Mouse (Mus musculus) limb, embryonic 13.5 days (tissue): Measurements from ENCODE around the gene Lrrc46. TPM values are rescaled to one million over a fixed set of nuclear protein-coding genes. Genes with fewer than 3 reads are reported as not detected.
A peak's percentile ranks its signal among the peaks of the same experiment; 100 is the strongest.

Experiments used
- ATAC-seq: fragments of 200-750 bp; cut with Nextera tagmentation; 2 replicates; pipeline ENCODE4 v1.8.0; 2017; ENCODE audit warnings: low read depth, moderate number of reproducible peaks, moderate TSS enrichment; ENCODE audit not compliant: low FRiP score
- H3K27ac ChIP-seq: fragments of 300-500 bp; sonication (generic); 2 replicates; pipeline ENCODE4 v1.5.1; 2015; ENCODE audit warnings: inconsistent platforms, mild to moderate bottlenecking, moderate library complexity
- H3K27me3 ChIP-seq: fragments of 300-500 bp; sonication (generic); 2 replicates; pipeline ENCODE4 v1.6.1; 2015; ENCODE audit warnings: mild to moderate bottlenecking, inconsistent platforms
- H3K36me3 ChIP-seq: fragments of 300-500 bp; sonication (generic); 2 replicates; pipeline ENCODE4 v1.6.1; 2015; ENCODE audit warnings: inconsistent platforms, mild to moderate bottlenecking, moderate library complexity
- H3K4me1 ChIP-seq: fragments of 300-500 bp; sonication (generic); 2 replicates; pipeline ENCODE4 v1.6.1; 2015; ENCODE audit warnings: inconsistent platforms
- H3K4me2 ChIP-seq: fragments of 300-500 bp; sonication (generic); replicated peaks from 2 replicates; pipeline ENCODE4 v1.6.1; 2015; ENCODE audit warnings: inconsistent platforms, mild to moderate bottlenecking, moderate library complexity
- H3K4me3 ChIP-seq: fragments of 300-500 bp; sonication (generic); 2 replicates; pipeline ENCODE4 v1.5.1; 2015; ENCODE audit warnings: moderate library complexity, mild to moderate bottlenecking, inconsistent platforms
- H3K9ac ChIP-seq: fragments of 300-500 bp; sonication (generic); 2 replicates; pipeline ENCODE4 v1.6.1; 2015; ENCODE audit warnings: mild to moderate bottlenecking, inconsistent platforms
- H3K9me3 ChIP-seq: fragments of 300-500 bp; sonication (generic); 2 replicates; pipeline ENCODE4 v1.6.1; 2016; ENCODE audit warnings: inconsistent platforms
- WGBS: fragments of 180-500 bp; shearing (Covaris S2); methylation state at CpG from one replicate; pipeline ENCODE4 v1.1.7; 2015; 5-methylcytosine and 5-hydroxymethylcytosine counted together
- polyA plus RNA-seq: library from polyadenylated mRNA; unstranded; fragments of >200 nt; fragmentation: Nextera tagmentation; extraction: Ambion mirVana; gene quantifications from 2 replicates; pipeline ENCODE4 v1.2.1, GENCODE M21; 2015

Gene Lrrc46
- polyA plus RNA-seq, 1 experiment from 2014 or later: 0.92 TPM

DNA sequence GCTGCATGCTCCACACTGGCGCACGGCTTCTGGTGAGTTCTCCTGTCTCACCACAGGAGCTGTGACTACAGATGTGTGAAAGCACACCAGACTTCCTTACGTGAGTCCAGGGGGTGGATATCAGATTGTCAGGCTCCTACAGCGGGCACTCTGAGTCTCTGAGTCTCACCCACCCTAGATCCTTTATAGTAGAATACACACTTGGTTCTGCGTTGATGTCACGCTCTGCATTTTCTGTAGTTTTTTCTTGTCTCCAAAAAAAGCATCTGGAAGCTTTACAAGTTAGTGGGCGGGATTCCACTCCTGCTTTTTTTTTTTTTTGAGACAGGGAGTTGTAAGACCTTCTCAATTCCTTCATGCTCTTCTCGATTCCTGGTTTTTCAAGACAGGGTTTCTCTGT, 3.7 kb upstream of the Lrrc46 start:
- no peak overlapping the region for H3K4me3 ChIP-seq
- H3K9ac ChIP-seq: no peak overlapping the region
- no peak for ATAC-seq
- H3K27me3 ChIP-seq: no peaks in the 10 kb centered on the region
- H3K4me2 ChIP-seq: no peak overlapping the region
- no peak overlapping the region for H3K27ac ChIP-seq
- WGBS: 93% methylated on average over 8 of the region's 8 CpGs
- H3K4me1 ChIP-seq: peaks cover 14% of the 10 kb centered on the region
- H3K36me3 ChIP-seq: peaks cover 46% of the 10 kb centered on the region
- H3K9me3 ChIP-seq: no peaks in the 10 kb centered on the region

DNA sequence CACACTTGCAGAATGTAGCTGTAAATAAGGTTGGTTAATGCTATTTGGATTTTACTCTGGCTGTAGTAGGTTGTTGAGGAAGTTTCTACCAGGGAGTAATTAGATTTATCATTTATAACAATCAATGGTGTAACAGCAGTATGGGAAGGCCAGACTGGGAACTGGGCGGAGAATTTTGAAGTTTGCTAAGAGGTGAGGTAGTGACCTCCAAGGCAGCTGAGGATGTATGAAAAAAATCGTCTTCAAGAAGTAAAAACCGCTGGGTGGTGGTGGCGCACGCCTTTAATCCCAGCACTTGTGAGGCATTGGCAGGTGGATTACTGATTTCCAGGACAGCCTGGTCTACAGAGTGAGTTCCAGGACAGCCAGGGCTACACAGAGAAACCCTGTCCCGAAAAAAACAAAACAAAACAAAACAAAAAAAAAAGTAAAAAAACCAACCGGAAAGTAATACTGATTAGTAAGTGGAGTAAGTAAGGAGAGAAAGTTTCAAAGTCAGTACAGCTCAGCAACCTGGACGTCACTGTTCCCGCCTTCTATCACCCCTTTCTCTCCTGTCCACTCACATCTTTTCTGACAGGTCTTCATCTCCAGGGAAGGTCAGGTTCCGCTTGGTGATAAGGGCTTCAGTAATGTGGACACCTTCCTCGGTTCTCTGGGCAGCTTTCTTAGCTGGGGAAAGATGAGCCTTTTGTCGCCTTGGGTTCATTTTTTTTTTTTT, 746 bp downstream of the Lrrc46 start:
- peak overlapping the region; percentile 91 for H3K9ac ChIP-seq
- peaks cover 18% of the 10 kb centered on the region for H3K36me3 ChIP-seq
- no peaks in the 10 kb centered on the region for H3K27me3 ChIP-seq
- ATAC-seq: no peak
- peak overlapping the region; percentile 82 for H3K4me3 ChIP-seq
- WGBS: 50% methylated on average over 12 of the region's 12 CpGs
- H3K4me1 ChIP-seq: peaks cover 13% of the 10 kb centered on the region
- H3K4me2 ChIP-seq: peak overlapping the region; percentile 79
- no peaks in the 10 kb centered on the region for H3K9me3 ChIP-seq
- H3K27ac ChIP-seq: no peak overlapping the region

DNA sequence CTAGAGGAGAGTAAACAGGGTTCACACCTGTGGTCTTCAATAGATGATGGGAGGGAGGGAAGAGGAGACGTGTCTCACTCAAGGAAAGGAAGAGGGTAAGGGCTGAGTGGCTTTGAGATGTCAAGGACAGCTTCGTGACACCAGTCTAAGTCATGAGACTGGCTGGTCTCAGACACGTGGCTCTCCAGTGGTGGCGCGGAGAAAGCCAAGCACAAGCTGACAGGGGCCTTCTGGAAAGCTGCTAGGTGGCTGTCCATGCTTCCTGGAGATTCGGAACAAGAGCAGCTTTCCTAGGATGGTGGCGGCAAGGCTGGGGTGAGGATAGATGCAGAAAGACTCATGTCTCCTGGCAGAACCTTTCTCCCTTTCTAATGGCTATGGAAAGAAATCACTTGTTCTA, 2.3 kb downstream of the Lrrc46 start:
- H3K4me2 ChIP-seq: no peak overlapping the region
- no peaks in the 10 kb centered on the region for H3K9me3 ChIP-seq
- no peak overlapping the region; the same call in 1 of the 2 replicates for H3K9ac ChIP-seq
- WGBS: 61% methylated on average over 7 of the region's 7 CpGs
- no peak for ATAC-seq
- H3K4me1 ChIP-seq: peaks cover 13% of the 10 kb centered on the region
- no peak overlapping the region for H3K27ac ChIP-seq
- no peak overlapping the region for H3K4me3 ChIP-seq
- peaks cover 5% of the 10 kb centered on the region for H3K36me3 ChIP-seq
- no peaks in the 10 kb centered on the region for H3K27me3 ChIP-seq

DNA sequence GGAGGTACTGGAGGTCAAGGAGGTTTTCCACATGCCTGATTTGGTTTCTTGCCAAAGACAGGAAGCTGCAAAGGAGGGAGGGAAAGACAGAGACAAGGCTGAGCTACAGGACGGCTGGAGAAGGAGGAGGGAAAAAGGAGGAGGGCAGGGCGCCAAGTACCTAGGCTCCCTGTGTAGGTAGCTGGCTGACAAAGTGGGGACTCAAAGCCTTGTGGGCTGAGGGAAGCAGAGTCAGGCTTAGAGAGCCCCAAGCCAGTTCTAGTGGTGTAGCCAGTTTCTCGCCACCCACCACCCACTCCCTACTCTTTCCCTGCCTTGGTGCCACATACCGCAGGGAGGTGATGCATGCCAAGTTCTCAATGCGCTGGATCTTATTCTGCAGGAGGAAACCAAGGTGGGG, 5.1 kb downstream of the Lrrc46 start:
- H3K4me1 ChIP-seq: peaks cover 5% of the 10 kb centered on the region; the same call in 1 of the 2 replicates
- no peak for ATAC-seq
- H3K4me3 ChIP-seq: no peak overlapping the region
- 80% methylated on average over 5 of the region's 5 CpGs for WGBS
- no peak overlapping the region for H3K9ac ChIP-seq
- no peak overlapping the region for H3K4me2 ChIP-seq
- peaks cover 20% of the 10 kb centered on the region for H3K36me3 ChIP-seq
- H3K27me3 ChIP-seq: no peaks in the 10 kb centered on the region
- H3K27ac ChIP-seq: no peak overlapping the region
- H3K9me3 ChIP-seq: no peaks in the 10 kb centered on the region

DNA sequence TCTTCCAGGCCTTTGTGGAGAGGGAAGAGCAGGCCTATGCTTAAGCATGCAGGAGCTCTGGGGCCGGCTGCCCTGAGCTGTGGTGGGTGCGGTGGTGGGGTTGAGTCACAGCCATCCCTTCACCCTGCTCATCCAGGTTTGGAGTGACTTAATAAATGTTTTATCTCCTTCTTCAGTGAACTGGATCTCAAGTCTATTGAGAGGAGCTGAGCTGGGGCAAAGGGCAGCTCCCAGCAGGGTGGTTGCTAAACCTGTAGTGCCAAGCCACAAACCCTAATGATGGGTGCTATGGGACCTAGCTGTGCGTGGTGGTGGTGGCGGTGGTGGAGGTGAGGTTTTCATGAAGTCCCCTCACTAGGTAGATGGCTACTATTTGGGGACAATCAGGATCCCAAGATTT, 7.4 kb downstream of the Lrrc46 start:
- Histone ChIP-seq H3K9me3 (no peaks in the 10 kb centered on the region), H3K27me3 (no peaks in the 10 kb centered on the region), H3K36me3 (peaks cover 20% of the 10 kb centered on the region), H3K4me1 (peaks cover 8% of the 10 kb centered on the region), H3K4me3 (no peak overlapping the region), H3K4me2 (no peak overlapping the region), H3K27ac (no peak overlapping the region), H3K9ac (no peak overlapping the region)
- WGBS: 84% methylated on average over 4 of the region's 4 CpGs
- no peak for ATAC-seq

- Histone ChIP-seq H3K9me3 (no peaks in the 10 kb centered on the region), H3K27ac (no peak overlapping the region), H3K4me3 (no peak overlapping the region), H3K4me2 (no peak overlapping the region), H3K27me3 (no peaks in the 10 kb centered on the region), H3K9ac (peak overlapping the region; percentile 35; the same call in 1 of the 2 replicates), H3K4me1 (peaks cover 8% of the 10 kb centered on the region), H3K36me3 (peaks cover 20% of the 10 kb centered on the region)
- ATAC-seq: no peak
- WGBS: 93% methylated on average over 4 of the region's 4 CpGs
Observed at GRCm38 (mm10) chr11:97032499-97032898, 8.7 kb downstream of the Lrrc46 start.

DNA sequence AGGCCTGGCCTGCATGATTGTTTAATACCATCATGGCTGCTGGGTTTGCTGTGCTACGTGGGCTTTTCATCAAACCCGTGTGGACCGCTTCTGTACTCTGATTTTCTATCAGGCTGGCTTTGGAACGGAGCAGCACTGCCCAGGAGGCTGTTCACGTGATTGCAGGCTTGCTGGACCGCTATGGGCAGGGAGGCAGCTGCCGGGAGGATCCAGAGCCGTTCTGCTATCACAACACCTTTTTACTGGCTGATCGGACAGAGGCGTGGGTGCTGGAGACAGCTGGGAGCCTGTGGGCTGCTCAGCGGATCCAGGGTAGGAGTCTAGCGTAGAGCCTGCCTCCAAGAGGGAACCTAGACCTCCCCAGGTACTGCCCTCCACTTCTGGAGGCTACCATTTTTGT, 9.2 kb downstream of the Lrrc46 start:
- H3K4me2 ChIP-seq: no peak overlapping the region
- ATAC-seq: no peak
- peaks cover 8% of the 10 kb centered on the region for H3K4me1 ChIP-seq
- H3K9me3 ChIP-seq: no peaks in the 10 kb centered on the region
- H3K9ac ChIP-seq: peak overlapping the region; percentile 35; the same call in 1 of the 2 replicates
- no peaks in the 10 kb centered on the region for H3K27me3 ChIP-seq
- WGBS: 80% methylated on average over 12 of the region's 12 CpGs
- peaks cover 20% of the 10 kb centered on the region for H3K36me3 ChIP-seq
- no peak overlapping the region for H3K4me3 ChIP-seq
- no peak overlapping the region for H3K27ac ChIP-seq

DNA sequence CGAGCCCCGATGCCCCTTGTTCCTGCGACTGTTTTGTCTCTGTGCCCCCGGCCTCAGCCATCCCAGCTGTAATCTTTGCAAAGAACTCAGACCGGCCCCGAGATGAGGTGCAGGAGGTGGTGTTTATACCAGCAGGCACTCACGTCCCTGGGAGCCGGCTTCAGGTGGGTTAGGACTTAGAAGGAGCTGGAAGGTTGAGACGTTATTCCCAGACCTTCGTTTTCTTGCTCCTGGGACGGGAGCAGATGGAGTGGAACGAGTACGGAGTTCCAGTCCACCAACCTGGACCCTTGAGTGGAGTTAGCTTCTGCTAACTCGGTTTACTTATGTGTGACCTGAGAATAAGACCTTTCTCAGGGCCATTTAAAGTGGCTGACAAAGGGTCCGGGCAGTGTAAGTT, 10.8 kb downstream of the Lrrc46 start:
- 19% methylated on average over 15 of the region's 15 CpGs for WGBS
- Histone ChIP-seq H3K27ac (peak overlapping the region; percentile 83), H3K36me3 (peaks cover 20% of the 10 kb centered on the region), H3K9me3 (no peaks in the 10 kb centered on the region), H3K4me3 (peak overlapping the region; percentile 64), H3K4me2 (peak overlapping the region; percentile 79), H3K4me1 (peaks cover 13% of the 10 kb centered on the region), H3K27me3 (no peaks in the 10 kb centered on the region), H3K9ac (peak overlapping the region; percentile 78)
- no peak for ATAC-seq

DNA sequence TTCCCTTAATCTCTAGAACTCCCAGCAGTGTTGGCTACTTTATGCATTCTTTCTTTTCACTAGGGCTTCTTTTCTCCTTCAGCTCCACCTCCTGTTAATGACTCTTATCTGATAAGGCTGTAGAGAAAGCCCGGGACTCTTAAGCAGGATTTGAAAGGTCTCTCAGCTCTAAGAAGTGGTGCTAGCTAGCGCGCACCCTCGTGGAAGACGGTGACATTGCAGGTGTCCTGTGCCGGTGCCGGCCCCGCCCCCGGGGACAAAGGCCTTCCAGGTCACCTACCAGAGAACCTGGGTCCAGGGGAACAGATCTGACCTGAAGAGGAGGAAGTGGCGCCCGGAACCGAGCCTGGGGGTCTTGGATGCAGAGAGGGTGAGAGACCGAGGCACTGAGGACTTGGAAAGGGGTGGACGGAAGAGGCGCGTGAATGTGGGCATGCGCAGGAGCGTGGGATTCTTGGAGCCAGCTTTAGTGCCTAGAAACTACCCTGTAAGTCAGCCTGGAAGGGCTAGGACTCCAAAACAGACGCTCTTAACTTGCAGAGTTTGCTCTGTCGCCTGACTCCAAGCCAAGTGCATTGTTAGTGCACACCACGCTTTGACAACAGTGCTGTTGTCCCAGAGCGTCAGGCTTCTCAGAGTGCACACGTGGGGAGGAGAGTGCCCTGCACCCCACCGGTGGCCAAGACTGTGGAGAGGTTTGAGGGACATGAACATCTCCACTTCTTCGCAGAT, 11.4 kb downstream of the Lrrc46 start, which contains the start of gene Scrn2:
Scrn2 (plus strand) TSS at position 253 of the 732 bp plus-strand sequence.
- Histone ChIP-seq H3K4me3 (peak within 1 kb of the TSS; percentile 64), H3K27me3 (peaks cover 5% of the 10 kb centered on the region; the same call in 1 of the 2 replicates), H3K4me1 (peaks cover 19% of the 10 kb centered on the region), H3K9me3 (no peaks in the 10 kb centered on the region), H3K4me2 (peak within 1 kb of the TSS; percentile 79), H3K36me3 (peaks cover 19% of the 10 kb centered on the region), H3K27ac (peak within 1 kb of the TSS; percentile 83), H3K9ac (peak within 1 kb of the TSS; percentile 78)
- WGBS: under 1% methylated on average over 25 of the region's 25 CpGs
- ATAC-seq: peak; percentile 74

- H3K27ac ChIP-seq: peak overlapping the region; percentile 78
- peaks cover 45% of the 10 kb centered on the region for H3K27me3 ChIP-seq
- peaks cover 44% of the 10 kb centered on the region for H3K4me1 ChIP-seq
- peak overlapping the region; percentile 33 for H3K4me3 ChIP-seq
- no peaks in the 10 kb centered on the region for H3K36me3 ChIP-seq
- peak overlapping the region; percentile 74 for H3K9ac ChIP-seq
- ATAC-seq: peak; percentile 38
- WGBS: 5% methylated on average over 17 of the region's 17 CpGs
- peak overlapping the region; percentile 71 for H3K4me2 ChIP-seq
- no peaks in the 10 kb centered on the region for H3K9me3 ChIP-seq
Observed at GRCm38 (mm10) chr11:97025721-97026344, 15.4 kb downstream of the Lrrc46 start.

DNA sequence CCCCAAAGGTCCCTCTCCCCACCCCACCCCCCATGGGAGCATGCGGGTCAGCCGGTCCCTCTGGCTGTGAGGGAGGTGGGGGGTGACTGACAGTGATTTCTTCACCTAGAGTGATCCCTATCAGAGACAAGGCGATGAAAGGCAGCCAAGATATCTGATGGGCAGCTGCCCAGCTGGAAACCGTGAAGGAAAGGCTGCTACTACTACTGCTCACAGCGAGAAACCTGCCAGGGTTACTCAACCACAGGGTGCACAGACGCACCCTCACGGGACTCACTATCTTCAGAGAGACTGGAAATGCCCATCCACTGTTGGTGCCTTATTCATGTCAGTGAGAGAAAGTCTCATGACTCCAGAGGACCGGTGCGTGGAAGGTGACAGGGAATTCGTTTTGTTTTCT, 16.2 kb downstream of the Lrrc46 start:
- Histone ChIP-seq H3K9ac (peak overlapping the region; percentile 74; the same call in 1 of the 2 replicates), H3K9me3 (no peaks in the 10 kb centered on the region), H3K4me3 (no peak overlapping the region), H3K4me2 (no peak overlapping the region), H3K27ac (no peak overlapping the region), H3K36me3 (no peaks in the 10 kb centered on the region), H3K4me1 (peaks cover 37% of the 10 kb centered on the region), H3K27me3 (peaks cover 53% of the 10 kb centered on the region)
- ATAC-seq: no peak
- 53% methylated on average over 10 of the region's 10 CpGs for WGBS
